Mouse (Mus musculus) thymus, postnatal 36 days (tissue): ENCODE data around the gene Olfr1307.

Source experiments
- DNase-seq, 2 experiments: peaks; one replicate each; pipeline ENCODE4 v3.0.0; 2022; ENCODE audit warnings: mixed read lengths in 2 of 2

Olfr1307 gene

GRCm38 (mm10) chr2:111949340-111949739, at the start of gene Olfr1307:
TSS of gene Olfr1307 (minus strand) at chr2:111949440.
- no peak for DNase-seq

GRCm38 (mm10) chr2:111990181-111990580, 40.9 kb upstream of the Olfr1307 start, which contains the start of gene Olfr1309:
TSS of gene Olfr1309 (minus strand) at chr2:111990281.
- DNase-seq, result no peak

GRCm38 (mm10) chr2:111964844-111965243, 15.6 kb upstream of the Olfr1307 start, which contains the start of gene Olfr1308:
TSS of gene Olfr1308 (minus strand) at chr2:111964944.
- no peak for DNase-seq

GRCm38 (mm10) chr2:111916171-111916570, 33.1 kb downstream of the Olfr1307 start, which contains the start of gene Olfr1306:
TSS of gene Olfr1306 (minus strand) at chr2:111916271.
- no peak for DNase-seq
